Mouse (Mus musculus): ENCODE measurements around the gene Acbd4. TPM values are rescaled to one million over a fixed set of nuclear protein-coding genes. Genes with fewer than 3 reads are reported as not detected.
A peak's percentile ranks its signal among the peaks of the same experiment; 100 is the strongest.

Gene Acbd4
- polyA plus RNA-seq, 1 experiment from 2014 or later: 9.0 TPM

GRCm38 (mm10) chr11:103095107-103095670 lies 6.3 kb upstream of the Acbd4 start:
- 60% methylated on average over 9 of the region's 9 CpGs for WGBS
- H3K27me3 ChIP-seq: peaks cover 44% of the 10 kb centered on the region
- H3K36me3 ChIP-seq: no peaks in the 10 kb centered on the region
- no peak overlapping the region for H3K9ac ChIP-seq
- H3K4me2 ChIP-seq: no peak overlapping the region
- no peak overlapping the region for H3K4me3 ChIP-seq
- 0 out of 2 replicates have a peak, but pooled peaks cover 3% of the 10 kb centered on the region for H3K4me1 ChIP-seq (replicated peaks)
- no peaks in the 10 kb centered on the region for H3K9me3 ChIP-seq
- ATAC-seq (ENCODE audit: low FRiP score): no peak
- no peak overlapping the region for H3K27ac ChIP-seq

DNA sequence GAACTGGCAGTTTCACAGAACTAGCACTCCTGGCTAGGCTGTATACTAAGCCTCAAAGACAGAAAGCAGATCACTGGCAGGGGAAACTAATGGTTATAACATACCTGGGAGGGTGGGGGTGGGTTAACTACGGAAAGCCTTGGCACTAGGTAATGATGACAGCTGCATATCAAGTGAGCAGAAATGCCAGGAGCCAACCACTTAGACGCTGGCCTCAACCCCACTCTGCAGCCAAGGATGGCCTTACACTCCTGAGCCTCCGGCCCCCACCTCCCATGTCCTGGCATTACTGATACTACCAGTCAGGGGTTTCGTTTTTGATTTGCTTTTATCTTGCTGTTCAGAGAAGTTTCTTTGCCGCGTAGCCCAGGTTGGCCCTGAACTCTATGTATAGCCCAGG lies 5.7 kb upstream of the Acbd4 start:
- Histone ChIP-seq H3K4me2 (no peak overlapping the region), H3K27ac (no peak overlapping the region), H3K27me3 (peaks cover 50% of the 10 kb centered on the region), H3K4me3 (no peak overlapping the region), H3K9me3 (no peaks in the 10 kb centered on the region), H3K4me1 (replicated peaks) (peaks cover 4% of the 10 kb centered on the region; the same call in 1 of the 2 replicates), H3K9ac (no peak overlapping the region), H3K36me3 (no peaks in the 10 kb centered on the region)
- ATAC-seq (ENCODE audit: low FRiP score): no peak
- WGBS: 88% methylated on average over 6 of the region's 6 CpGs

DNA sequence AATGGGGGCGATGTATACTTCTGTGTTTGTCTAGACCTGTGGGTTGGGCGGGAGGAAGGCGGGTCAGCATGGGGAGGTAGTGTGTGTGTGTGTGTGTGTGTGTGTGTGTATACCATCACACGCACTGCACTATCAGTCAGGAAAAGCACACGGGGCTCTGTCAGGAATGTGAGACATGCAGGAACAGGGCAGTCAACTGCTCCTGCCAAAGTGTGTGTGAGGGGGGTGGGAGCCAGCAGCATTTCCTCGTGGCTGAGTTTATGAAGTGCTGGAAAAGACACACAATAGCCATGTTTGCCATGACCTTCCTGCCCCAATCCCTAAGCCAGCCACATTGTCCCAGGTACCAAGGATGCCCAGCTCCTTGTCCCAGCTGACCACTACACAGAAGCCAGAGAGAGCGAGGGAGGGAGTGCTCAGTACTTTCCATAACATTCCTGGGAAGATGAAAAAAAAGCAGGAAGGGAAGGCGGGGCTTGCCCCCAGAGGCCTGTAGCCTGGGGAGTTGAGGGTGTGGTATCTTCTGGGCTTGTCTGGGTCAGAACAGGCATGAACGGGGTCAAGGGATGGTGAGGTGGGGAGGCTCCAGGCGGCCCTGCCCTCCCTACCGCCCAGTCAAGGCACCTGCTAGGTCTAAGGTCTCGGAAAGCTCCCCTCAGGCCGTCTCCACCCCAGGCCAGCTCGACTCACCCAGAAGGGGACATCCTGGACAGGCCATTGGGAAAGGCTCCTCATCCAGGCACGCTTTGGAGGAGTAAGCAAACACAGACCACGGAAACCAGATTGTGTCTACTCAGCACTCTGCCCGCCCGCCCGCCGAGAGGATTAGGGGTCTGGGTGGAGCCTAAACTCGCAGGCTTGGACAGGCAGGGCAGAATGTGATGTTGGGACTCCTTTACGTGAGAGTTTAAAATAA lies 4.2 kb upstream of the Acbd4 start:
- 29% methylated on average over 22 of the region's 22 CpGs for WGBS
- Histone ChIP-seq H3K4me2 (peak overlapping the region; percentile 13; the same call in 1 of the 2 replicates), H3K4me3 (no peak overlapping the region), H3K9ac (no peak overlapping the region), H3K27me3 (peaks cover 64% of the 10 kb centered on the region), H3K27ac (no peak overlapping the region), H3K4me1 (replicated peaks) (peaks cover 18% of the 10 kb centered on the region), H3K36me3 (no peaks in the 10 kb centered on the region), H3K9me3 (no peaks in the 10 kb centered on the region; the same call in 1 of the 2 replicates)
- no peak for ATAC-seq (ENCODE audit: low FRiP score)

DNA sequence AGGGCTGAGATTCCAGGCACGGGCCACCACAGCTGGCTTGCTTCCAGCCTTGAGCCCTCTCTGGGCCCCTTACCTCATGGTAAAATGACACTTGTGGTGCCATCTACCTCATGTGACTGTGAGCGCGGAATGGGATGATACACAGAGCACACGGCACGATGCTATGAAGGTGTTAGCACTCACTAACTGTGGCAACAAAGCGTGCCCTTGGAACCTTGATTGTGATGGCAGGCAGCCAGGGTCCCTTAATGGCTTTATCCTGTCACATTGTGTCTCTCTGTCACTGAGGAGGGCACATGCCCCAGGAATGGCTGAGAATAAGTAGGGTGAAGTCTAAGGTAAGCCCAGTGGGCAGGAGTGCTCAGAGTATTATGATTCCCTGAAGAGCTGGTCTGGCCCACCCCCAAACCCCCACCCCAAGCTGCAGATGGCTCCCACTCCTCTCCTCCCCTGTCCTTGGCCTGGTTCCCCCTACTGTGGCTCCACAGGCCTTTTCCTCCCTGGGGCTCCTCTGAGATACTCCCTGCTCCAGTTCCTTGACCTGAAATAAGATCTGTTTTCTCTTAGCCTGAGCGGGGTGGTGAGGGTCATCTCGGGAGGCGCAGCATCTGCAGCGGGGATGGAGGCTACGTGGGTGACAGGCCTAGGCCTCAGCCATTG lies 2.8 kb upstream of the Acbd4 start:
- H3K27me3 ChIP-seq: peaks cover 72% of the 10 kb centered on the region
- peaks cover 30% of the 10 kb centered on the region for H3K4me1 ChIP-seq (replicated peaks)
- no peaks in the 10 kb centered on the region for H3K36me3 ChIP-seq
- H3K4me3 ChIP-seq: no peak overlapping the region
- no peak for ATAC-seq (ENCODE audit: low FRiP score)
- H3K27ac ChIP-seq: no peak overlapping the region
- no peaks in the 10 kb centered on the region; the same call in 1 of the 2 replicates for H3K9me3 ChIP-seq
- H3K9ac ChIP-seq: no peak overlapping the region
- 68% methylated on average over 11 of the region's 11 CpGs for WGBS
- no peak overlapping the region for H3K4me2 ChIP-seq

DNA sequence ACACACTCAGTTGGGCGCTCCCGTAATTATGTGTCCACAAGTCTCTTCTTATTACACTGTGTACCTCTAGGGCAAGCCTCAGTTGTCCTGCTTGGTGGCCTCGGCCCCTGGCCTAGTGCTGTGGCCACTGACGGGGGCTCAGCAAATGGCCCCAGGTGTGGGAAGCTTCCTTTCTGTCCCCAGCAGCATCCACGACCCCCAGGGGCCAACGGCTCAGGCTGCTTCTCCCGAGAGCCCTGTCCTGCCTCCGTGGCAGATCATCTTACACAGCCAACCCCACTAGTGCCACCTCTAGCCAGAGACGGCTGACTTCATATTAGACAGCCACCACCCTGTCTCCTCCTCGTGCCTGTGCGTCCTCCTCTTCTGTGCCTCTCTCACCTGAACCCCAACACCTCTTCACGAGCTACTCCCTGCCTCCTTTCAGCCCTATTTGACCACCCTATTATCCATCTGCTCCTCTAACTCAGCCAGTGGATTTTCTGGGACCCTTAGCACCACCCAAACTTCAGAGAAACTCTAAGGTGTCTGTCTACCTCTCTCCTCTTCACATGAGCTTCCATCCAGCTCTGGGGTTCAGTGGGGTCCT lies 2.0 kb upstream of the Acbd4 start:
- no peaks in the 10 kb centered on the region; the same call in 1 of the 2 replicates for H3K9me3 ChIP-seq

GRCm38 (mm10) chr11:103100361-103100760 lies 1.1 kb upstream of the Acbd4 start:
- H3K9me3 ChIP-seq: no peaks in the 10 kb centered on the region; the same call in 1 of the 2 replicates
- peaks cover 30% of the 10 kb centered on the region for H3K4me1 ChIP-seq (replicated peaks)
- no peak overlapping the region for H3K4me2 ChIP-seq
- no peak overlapping the region for H3K9ac ChIP-seq
- H3K4me3 ChIP-seq: no peak overlapping the region
- WGBS: 80% methylated on average over 8 of the region's 8 CpGs
- H3K36me3 ChIP-seq: no peaks in the 10 kb centered on the region
- peaks cover 83% of the 10 kb centered on the region for H3K27me3 ChIP-seq
- no peak for ATAC-seq (ENCODE audit: low FRiP score)
- H3K27ac ChIP-seq: no peak overlapping the region

More for the DNA sequence above, 2.0 kb upstream of the Acbd4 start:
- no peaks in the 10 kb centered on the region for H3K36me3 ChIP-seq
- peaks cover 30% of the 10 kb centered on the region for H3K4me1 ChIP-seq (replicated peaks)
- WGBS: 61% methylated on average over 12 of the region's 12 CpGs
- no peak overlapping the region for H3K4me2 ChIP-seq
- H3K9ac ChIP-seq: no peak overlapping the region
- H3K27ac ChIP-seq: no peak overlapping the region
- no peak for ATAC-seq (ENCODE audit: low FRiP score)
- no peak overlapping the region for H3K4me3 ChIP-seq
- H3K27me3 ChIP-seq: peaks cover 80% of the 10 kb centered on the region

DNA sequence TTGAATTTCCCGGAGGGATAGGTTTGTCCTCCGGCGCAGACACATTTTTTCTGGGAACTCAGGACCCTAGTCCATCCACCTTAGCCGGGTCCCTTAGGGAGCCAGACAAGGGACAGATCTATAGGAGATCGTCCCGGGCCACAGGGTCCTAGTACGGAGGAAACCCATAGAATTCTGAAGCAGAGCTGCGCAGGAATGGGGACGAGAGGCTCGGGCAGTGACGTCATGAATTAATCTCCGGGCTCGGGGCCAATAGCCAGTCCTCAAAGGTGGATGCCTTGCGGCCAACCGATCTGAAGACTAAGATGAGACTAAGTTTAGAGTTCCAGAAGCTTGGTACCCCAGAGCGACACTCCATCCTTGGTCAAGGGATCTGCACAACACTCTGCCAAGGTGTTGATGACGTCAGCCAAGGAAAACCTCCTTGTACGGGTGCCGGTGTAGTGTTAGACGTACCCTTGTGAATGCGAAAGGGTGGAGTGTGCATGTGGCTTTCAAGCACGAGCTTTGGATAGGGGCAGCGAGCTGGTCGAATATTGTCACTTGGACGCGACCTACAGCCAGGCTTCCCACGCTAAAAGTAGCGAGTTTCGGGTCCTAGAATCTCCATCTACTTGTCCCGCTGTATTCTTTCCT lies 502 bp downstream of the Acbd4 start:
- H3K4me2 ChIP-seq: peak overlapping the region; percentile 73
- peaks cover 30% of the 10 kb centered on the region for H3K4me1 ChIP-seq (replicated peaks)
- H3K36me3 ChIP-seq: no peaks in the 10 kb centered on the region
- 4% methylated on average over 30 of the region's 30 CpGs for WGBS
- ATAC-seq (ENCODE audit: low FRiP score): peak; percentile 57
- no peak overlapping the region for H3K27ac ChIP-seq
- H3K4me3 ChIP-seq: peak overlapping the region; percentile 47
- no peaks in the 10 kb centered on the region; the same call in 1 of the 2 replicates for H3K9me3 ChIP-seq
- H3K9ac ChIP-seq: peak overlapping the region; percentile 68
- peaks cover 71% of the 10 kb centered on the region for H3K27me3 ChIP-seq

DNA sequence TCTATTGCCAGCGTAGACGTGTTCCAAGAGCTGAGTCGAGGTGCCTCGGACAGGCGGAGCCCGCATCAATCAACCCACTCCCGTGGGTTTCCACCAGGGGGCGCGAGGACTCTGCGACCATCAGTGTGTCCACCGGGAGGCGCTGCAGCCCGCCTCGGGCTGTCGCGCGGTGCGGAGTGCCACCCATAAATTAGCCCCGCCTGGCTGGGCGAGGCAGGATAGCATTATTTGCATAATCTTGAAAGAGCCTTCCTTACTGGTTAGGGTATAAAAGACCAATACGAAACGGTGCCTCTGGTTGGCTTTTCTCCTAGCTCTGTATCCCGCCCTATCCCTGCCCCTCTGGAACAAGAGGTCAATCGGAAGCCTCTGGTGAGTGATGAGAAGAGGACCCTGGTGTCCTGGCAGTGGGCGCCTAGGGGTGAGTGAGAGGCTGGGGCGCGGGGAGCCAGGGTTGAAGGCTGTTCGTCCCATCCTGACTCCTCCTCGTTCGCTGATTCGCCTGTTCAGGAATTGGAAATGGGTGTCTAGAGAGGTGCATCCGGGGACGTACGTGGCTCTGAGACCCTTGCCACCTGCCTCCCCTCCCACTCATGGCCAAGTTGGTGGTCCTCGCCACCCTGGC lies 1.4 kb downstream of the Acbd4 start:
- Histone ChIP-seq H3K4me2 (peak overlapping the region; percentile 73), H3K27me3 (peaks cover 63% of the 10 kb centered on the region), H3K36me3 (no peaks in the 10 kb centered on the region), H3K27ac (no peak overlapping the region), H3K9me3 (no peaks in the 10 kb centered on the region; the same call in 1 of the 2 replicates), H3K4me1 (replicated peaks) (peaks cover 30% of the 10 kb centered on the region), H3K4me3 (peak overlapping the region; percentile 47), H3K9ac (peak overlapping the region; percentile 68)
- 1% methylated on average over 35 of the region's 35 CpGs for WGBS
- peak; percentile 81 for ATAC-seq (ENCODE audit: low FRiP score)

DNA sequence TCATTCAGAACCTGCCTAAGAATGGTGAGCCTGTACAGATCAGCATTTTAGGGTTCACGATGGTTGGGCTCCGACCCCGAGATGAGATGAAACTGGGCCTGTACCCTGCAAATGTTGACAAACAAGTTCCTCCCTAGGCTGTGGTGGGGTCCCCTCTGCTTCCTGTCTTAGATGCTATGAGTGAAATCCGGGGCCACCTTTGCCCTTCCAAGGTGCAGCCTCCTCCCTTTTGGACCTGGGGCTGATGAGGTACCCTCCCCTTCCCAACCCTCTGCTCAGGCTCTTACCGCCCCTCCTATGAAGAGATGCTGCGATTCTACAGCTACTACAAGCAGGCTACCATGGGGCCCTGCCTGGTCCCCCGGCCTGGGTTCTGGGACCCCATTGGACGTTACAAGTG lies 2.1 kb downstream of the Acbd4 start:
- H3K27ac ChIP-seq: no peak overlapping the region
- peaks cover 27% of the 10 kb centered on the region for H3K4me1 ChIP-seq (replicated peaks)
- peak overlapping the region; percentile 47; the same call in 1 of the 2 replicates for H3K4me3 ChIP-seq
- H3K36me3 ChIP-seq: no peaks in the 10 kb centered on the region
- H3K27me3 ChIP-seq: peaks cover 60% of the 10 kb centered on the region
- WGBS: 56% methylated on average over 8 of the region's 8 CpGs
- H3K9ac ChIP-seq: no peak overlapping the region
- no peak for ATAC-seq (ENCODE audit: low FRiP score)
- no peaks in the 10 kb centered on the region; the same call in 1 of the 2 replicates for H3K9me3 ChIP-seq
- H3K4me2 ChIP-seq: peak overlapping the region; percentile 73

GRCm38 (mm10) chr11:103104469-103104868 lies 3.0 kb downstream of the Acbd4 start:
- H3K27me3 ChIP-seq: peaks cover 51% of the 10 kb centered on the region
- H3K27ac ChIP-seq: no peak overlapping the region
- no peak overlapping the region for H3K4me2 ChIP-seq
- H3K36me3 ChIP-seq: no peaks in the 10 kb centered on the region
- no peak overlapping the region for H3K4me3 ChIP-seq
- H3K9ac ChIP-seq: no peak overlapping the region
- no peak for ATAC-seq (ENCODE audit: low FRiP score)
- no peaks in the 10 kb centered on the region; the same call in 1 of the 2 replicates for H3K9me3 ChIP-seq
- 81% methylated on average over 7 of the region's 7 CpGs for WGBS
- peaks cover 27% of the 10 kb centered on the region for H3K4me1 ChIP-seq (replicated peaks)

GRCm38 (mm10) chr11:103105180-103105725 lies 3.8 kb downstream of the Acbd4 start:
- no peak overlapping the region for H3K4me3 ChIP-seq
- H3K27me3 ChIP-seq: peaks cover 43% of the 10 kb centered on the region
- 60% methylated on average over 14 of the region's 14 CpGs for WGBS
- no peaks in the 10 kb centered on the region; the same call in 1 of the 2 replicates for H3K9me3 ChIP-seq
- H3K4me2 ChIP-seq: no peak overlapping the region
- no peak overlapping the region for H3K9ac ChIP-seq
- no peaks in the 10 kb centered on the region for H3K36me3 ChIP-seq
- peaks cover 27% of the 10 kb centered on the region for H3K4me1 ChIP-seq (replicated peaks)
- ATAC-seq (ENCODE audit: low FRiP score): no peak
- H3K27ac ChIP-seq: no peak overlapping the region
